Mouse (Mus musculus) midbrain, postnatal 0 days (tissue): ENCODE data around the gene Myo3b. TPM values are rescaled to one million over a fixed set of nuclear protein-coding genes. Genes with fewer than 3 reads are reported as not detected.

Experiments used
- ATAC-seq: fragments of 200-750 bp; cut with Nextera tagmentation; 2 replicates; pipeline ENCODE4 v1.8.0; 2017; ENCODE audit warnings: moderate number of reproducible peaks, mild to moderate bottlenecking, moderate TSS enrichment, moderate library complexity; ENCODE audit not compliant: low FRiP score
- DNase-seq: peaks from one replicate; pipeline ENCODE4 v3.0.0-alpha.2; 2015; ENCODE audit warnings: low spot score
- H3K27ac ChIP-seq: fragments of 300-500 bp; sonication (generic); 2 replicates; pipeline ENCODE4 v1.5.1; 2014; ENCODE audit warnings: low read depth, mild to moderate bottlenecking, low read length, mixed read lengths
- H3K27me3 ChIP-seq: fragments of 300-500 bp; sonication (generic); 2 replicates; pipeline ENCODE4 v1.6.1; 2014; ENCODE audit warnings: low read length, control low read depth, mixed read lengths; ENCODE audit not compliant: insufficient read depth
- H3K36me3 ChIP-seq: fragments of 300-500 bp; sonication (generic); 2 replicates; pipeline ENCODE4 v1.6.1; 2014; ENCODE audit warnings: low read length, control low read depth, mixed read lengths; ENCODE audit not compliant: insufficient read depth
- H3K4me1 ChIP-seq: fragments of 300-500 bp; sonication (generic); 2 replicates; pipeline ENCODE4 v1.6.1; 2014; ENCODE audit warnings: mild to moderate bottlenecking, control low read depth, antibody characterized with exemption, low read length, mixed read lengths; ENCODE audit not compliant: insufficient read depth
- H3K4me2 ChIP-seq: fragments of 300-500 bp; sonication (generic); 2 replicates; pipeline ENCODE4 v1.6.1; 2014; ENCODE audit warnings: low read depth, mild to moderate bottlenecking, low read length, mixed read lengths; ENCODE audit not compliant: poor library complexity, severe bottlenecking
- H3K4me3 ChIP-seq: fragments of 300-500 bp; sonication (generic); 2 replicates; pipeline ENCODE4 v1.5.1; 2014; ENCODE audit warnings: low read depth, mild to moderate bottlenecking, low read length, moderate library complexity
- H3K9ac ChIP-seq: fragments of 300-500 bp; sonication (generic); replicated peaks from 2 replicates; pipeline ENCODE4 v1.6.1; 2014; ENCODE audit warnings: mild to moderate bottlenecking, low read length, moderate library complexity, mixed read lengths; ENCODE audit not compliant: poor library complexity, severe bottlenecking
- H3K9me3 ChIP-seq: fragments of 300-500 bp; sonication (generic); 2 replicates; pipeline ENCODE4 v1.6.1; 2016; ENCODE audit warnings: low read length, control low read depth
- CTCF ChIP-seq: IDR thresholded peaks from 2 replicates; pipeline ENCODE4 v1.5.1; 2016; ENCODE audit warnings: antibody characterized with exemption, mild to moderate bottlenecking
- WGBS: fragments of 180-500 bp; shearing (Covaris S2); extraction: QIAGEN DNeasy Blood & Tissue Kit; methylation state at CpG from one replicate; pipeline ENCODE4 v1.1.7; 2014; 5-methylcytosine and 5-hydroxymethylcytosine counted together
- polyA plus RNA-seq: library from polyadenylated mRNA; unstranded; fragments of >200 nt; fragmentation: Nextera tagmentation; extraction: Ambion mirVana; gene quantifications from 2 replicates; pipeline ENCODE4 v1.2.1, GENCODE M21; 2015
- total RNA-seq: library from RNA; depleted of rRNA; stranded (reverse); fragments of >200 nt; gene quantifications from 2 replicates; pipeline ENCODE4 v1.2.3, GENCODE M21; 2014

Myo3b gene
- total and polyA plus RNA-seq, 2 experiments from 2014 or later: 0.14 to 0.44 TPM

GRCm38 (mm10) chr2:70053803-70054202, 14.9 kb downstream of the Myo3b start:
- Histone ChIP-seq H3K27me3 (no peaks in the 10 kb centered on the region), H3K4me1 (no peaks in the 10 kb centered on the region), H3K4me2 (no peak overlapping the region), H3K9me3 (no peaks in the 10 kb centered on the region), H3K27ac (peak overlapping the region; percentile 26; the same call in 1 of the 2 replicates), H3K4me3 (no peak overlapping the region), H3K36me3 (no peaks in the 10 kb centered on the region), H3K9ac (no peak overlapping the region)
- DNase-seq: peak; percentile 40
- 61% methylated on average over 9 of the region's 9 CpGs for WGBS
- no peak for TF ChIP-seq CTCF
- no peak for ATAC-seq

GRCm38 (mm10) chr2:70058201-70058600, 19.3 kb downstream of the Myo3b start:
- Histone ChIP-seq H3K27ac (no peak overlapping the region), H3K4me3 (no peak overlapping the region), H3K27me3 (no peaks in the 10 kb centered on the region), H3K4me2 (no peak overlapping the region), H3K9ac (no peak overlapping the region), H3K4me1 (0 out of 2 replicates have a peak, but pooled peaks cover 9% of the 10 kb centered on the region), H3K9me3 (no peaks in the 10 kb centered on the region), H3K36me3 (no peaks in the 10 kb centered on the region)
- no peak for ATAC-seq
- DNase-seq: no peak
- 93% methylated on average over 4 of the region's 4 CpGs for WGBS
- no peak for TF ChIP-seq CTCF

GRCm38 (mm10) chr2:70060359-70061345, 21.7 kb downstream of the Myo3b start:
- H3K4me1 ChIP-seq: 0 out of 2 replicates have a peak, but pooled peaks cover 9% of the 10 kb centered on the region
- no peak overlapping the region for H3K4me3 ChIP-seq
- no peak overlapping the region for H3K9ac ChIP-seq
- 21% methylated on average over 11 of the region's 11 CpGs for WGBS
- 0 out of 2 replicates have a peak overlapping the region, but pooled peaks have one; percentile 1 for H3K4me2 ChIP-seq
- H3K27me3 ChIP-seq: no peaks in the 10 kb centered on the region
- TF ChIP-seq CTCF: no peak
- ATAC-seq: peak; percentile 75; the same call in 1 of the 2 replicates
- no peaks in the 10 kb centered on the region for H3K9me3 ChIP-seq
- peak overlapping the region; percentile 77 for H3K27ac ChIP-seq
- H3K36me3 ChIP-seq: no peaks in the 10 kb centered on the region
- peak; percentile 63 for DNase-seq

GRCm38 (mm10) chr2:70065116-70065515, 26.2 kb downstream of the Myo3b start:
- Histone ChIP-seq H3K36me3 (no peaks in the 10 kb centered on the region), H3K4me1 (peaks cover 9% of the 10 kb centered on the region; the same call in 1 of the 2 replicates), H3K27me3 (no peaks in the 10 kb centered on the region), H3K27ac (no peak overlapping the region), H3K9me3 (no peaks in the 10 kb centered on the region), H3K9ac (no peak overlapping the region), H3K4me2 (no peak overlapping the region), H3K4me3 (no peak overlapping the region)
- DNase-seq (no peak), ATAC-seq (no peak)
- 93% methylated on average over 6 of the region's 6 CpGs for WGBS
- no peak for TF ChIP-seq CTCF

GRCm38 (mm10) chr2:70065729-70066300, 26.9 kb downstream of the Myo3b start:
- Histone ChIP-seq H3K27ac (0 out of 2 replicates have a peak overlapping the region, but pooled peaks have one; percentile 38), H3K9me3 (no peaks in the 10 kb centered on the region), H3K9ac (no peak overlapping the region), H3K4me3 (no peak overlapping the region), H3K36me3 (no peaks in the 10 kb centered on the region), H3K4me2 (no peak overlapping the region), H3K27me3 (no peaks in the 10 kb centered on the region), H3K4me1 (peaks cover 3% of the 10 kb centered on the region; the same call in 1 of the 2 replicates)
- ATAC-seq: no peak
- WGBS: 28% methylated on average over 7 of the region's 7 CpGs
- TF ChIP-seq CTCF: no peak
- no peak for DNase-seq
